Mouse (Mus musculus): Measurements from ENCODE around the gene Hectd2.

DNA sequence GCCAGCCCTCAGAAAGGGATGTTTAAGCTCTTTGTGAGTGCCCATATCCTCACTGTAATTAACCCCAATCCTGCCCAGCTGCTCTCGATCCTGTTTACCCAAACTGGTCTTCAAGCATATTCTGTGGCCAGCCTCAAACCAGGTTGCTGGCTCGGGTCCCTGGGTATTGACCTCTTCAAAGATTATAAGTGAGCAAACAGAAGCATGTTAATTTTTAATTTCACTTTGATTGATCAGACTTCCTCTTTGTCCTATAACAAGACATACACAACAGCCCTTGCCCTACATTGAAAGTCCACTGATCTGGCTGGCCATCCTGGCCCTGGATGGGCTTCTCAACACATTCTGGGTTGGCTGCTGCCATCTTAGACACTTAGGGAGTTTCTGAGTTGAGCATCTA lies 109.5 kb downstream of the Hectd2 start:
- TF ChIP-seq CTCF (IDR thresholded peaks at IDR 0.05; ENCODE audit: extremely low read depth, insufficient read depth, insufficient read length, insufficient replicate concordance) (no peak), POLR2A (IDR thresholded peaks at IDR 0.05; ENCODE audit: low read depth, low read length) (no peak)

Measured in spleen, adult 2 months (tissue).